Mouse (Mus musculus) ovary, postnatal 36 days (tissue): Measurements from ENCODE around the gene Hoxd9.

Source experiments
- DNase-seq: peaks from one replicate; pipeline ENCODE4 v3.0.0; 2022; ENCODE audit warnings: low spot score, mixed read lengths

Hoxd9 gene

GRCm38 (mm10) chr2:74749337-74750121 is 52.0 kb downstream of the Hoxd9 start:
- peak; percentile 66 for DNase-seq
